Mouse (Mus musculus): ENCODE data around the gene Scmh1.

GRCm38 (mm10) chr4:120369156-120369555 lies 35.9 kb upstream of the Scmh1 start:
- TF ChIP-seq CTCF (IDR thresholded peaks at IDR 0.05; ENCODE audit: low read depth) = no peak
- TF ChIP-seq EP300 (optimal IDR thresholded peaks at IDR 0.05) = no peak
